Mouse (Mus musculus) 416B (cell line): ENCODE measurements at regions not wholly inside any gene's neighbourhood (a gene's known extent, or its start where the extent isn't known, plus 50 kb on each side); places are given as distances from the start of the nearest gene placed in this dataset.

ENCODE experiments used
- DNase-seq: peaks from one replicate; pipeline ENCODE4 v3.0.0; 2011; ENCODE audit warnings: low read depth

DNA sequence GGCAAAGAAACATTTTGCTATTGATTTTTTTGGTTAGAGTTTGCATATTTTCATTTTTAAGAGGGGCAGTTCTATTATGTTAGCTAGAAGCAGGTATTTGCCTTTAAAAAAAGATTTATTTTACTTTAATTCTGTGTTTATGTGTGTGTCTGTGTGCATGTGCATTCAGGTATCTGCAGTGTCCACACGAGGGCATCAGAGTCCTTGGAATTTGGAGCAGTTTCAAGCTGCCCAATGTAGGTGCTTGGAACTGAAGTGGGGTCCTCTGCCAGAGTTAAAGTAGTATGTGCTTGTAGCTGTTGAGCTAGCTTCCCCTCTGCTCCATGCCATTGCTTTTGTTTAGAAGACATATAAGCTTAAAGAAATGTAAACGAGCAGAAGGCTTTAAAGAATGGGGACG lies 89.1 kb downstream of the 9330182O14Rik start:
- DNase-seq: peak; percentile 13

- DNase-seq: no peak
These were observed 107.6 kb downstream of the 9330182O14Rik start for GRCm38 (mm10) chr15:40241764-40242163.

- DNase-seq: no peak
These were observed 114.8 kb downstream of the 9330182O14Rik start for GRCm38 (mm10) chr15:40248966-40249365.

DNA sequence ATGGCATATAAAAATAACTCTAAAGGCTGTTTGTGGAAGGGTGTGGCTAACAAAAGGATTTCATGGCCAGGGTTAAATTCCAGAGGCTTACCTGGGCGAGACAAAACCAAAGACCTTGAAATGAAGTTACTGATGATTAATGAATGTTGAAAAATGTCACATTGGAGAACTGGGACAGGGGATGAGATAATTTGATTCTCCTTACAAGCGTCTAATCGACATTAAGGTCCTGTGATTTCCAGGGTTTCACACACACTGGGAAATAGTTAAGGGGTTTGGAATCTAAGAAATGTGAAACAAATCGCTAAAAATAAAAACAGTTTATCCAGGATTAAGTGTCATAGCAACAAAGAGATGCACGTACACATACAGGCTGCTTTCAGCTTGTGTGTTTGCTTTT lies 125.3 kb downstream of the 9330182O14Rik start:
- DNase-seq: no peak

GRCm38 (mm10) chr15:40279021-40279420 lies 144.9 kb downstream of the 9330182O14Rik start:
- no peak for DNase-seq

DNA sequence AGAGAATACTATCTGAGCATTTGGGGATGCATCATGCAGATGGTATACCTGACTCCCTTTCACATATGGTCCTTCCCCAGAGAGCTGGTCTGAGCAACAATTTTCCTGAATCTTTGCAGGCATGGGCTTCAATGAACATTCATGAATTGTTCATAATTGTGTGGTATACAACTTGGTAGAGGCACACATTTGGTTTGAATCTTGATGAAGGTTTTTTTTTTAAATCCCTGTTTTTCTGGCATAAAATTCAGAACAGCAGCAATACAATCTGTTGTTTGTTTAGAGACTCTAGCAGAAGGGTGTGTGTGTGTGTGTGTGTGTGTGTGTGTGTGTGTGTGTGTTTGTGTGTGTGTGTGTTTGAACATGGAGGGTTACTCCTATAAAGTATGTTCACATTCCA lies 146.4 kb downstream of the 9330182O14Rik start:
- DNase-seq: no peak

GRCm38 (mm10) chr15:40281078-40281720 lies 147.0 kb downstream of the 9330182O14Rik start:
- DNase-seq: no peak

DNA sequence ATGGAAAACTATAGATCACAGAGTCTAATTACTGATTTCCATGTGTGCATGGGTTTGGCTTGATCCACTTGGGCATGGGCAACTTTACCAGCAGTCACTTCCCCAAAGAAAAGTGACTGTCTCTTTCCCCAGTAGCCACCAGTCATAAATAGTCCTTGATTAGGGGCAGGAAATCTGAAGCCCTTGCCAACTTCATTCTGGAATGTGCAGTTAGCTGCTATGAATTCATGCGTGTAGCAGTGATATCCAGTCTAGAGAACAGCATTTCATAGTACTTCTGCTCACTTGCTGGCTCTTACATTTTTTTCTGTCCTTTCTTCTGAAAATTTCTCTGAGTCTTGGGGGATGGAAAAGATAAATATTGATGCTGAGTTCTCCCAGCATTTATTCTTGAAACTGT lies 157.4 kb downstream of the 9330182O14Rik start:
- DNase-seq: no peak

- DNase-seq: no peak
These were observed 178.1 kb downstream of the 9330182O14Rik start for GRCm38 (mm10) chr15:40312226-40312625.

DNA sequence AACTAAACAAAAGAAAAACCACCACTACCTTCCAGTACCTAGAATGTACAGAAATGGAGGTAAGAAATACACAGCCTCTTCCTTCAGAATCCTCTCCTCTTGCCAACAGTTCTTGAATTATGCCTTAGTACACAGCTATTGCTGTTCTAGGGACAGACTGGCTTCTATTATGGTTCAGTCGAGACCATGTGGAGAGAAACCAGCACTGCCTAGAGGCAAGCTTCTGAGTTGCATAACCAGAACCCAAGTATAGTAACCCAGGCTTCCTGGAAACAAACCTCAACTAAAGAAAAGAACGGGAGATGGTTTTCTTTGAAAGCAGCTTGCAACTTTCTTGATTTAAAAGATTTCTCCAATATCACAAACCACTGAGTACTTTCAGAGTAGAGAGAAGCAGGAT lies 205.6 kb downstream of the 9330182O14Rik start:
- DNase-seq: no peak

DNA sequence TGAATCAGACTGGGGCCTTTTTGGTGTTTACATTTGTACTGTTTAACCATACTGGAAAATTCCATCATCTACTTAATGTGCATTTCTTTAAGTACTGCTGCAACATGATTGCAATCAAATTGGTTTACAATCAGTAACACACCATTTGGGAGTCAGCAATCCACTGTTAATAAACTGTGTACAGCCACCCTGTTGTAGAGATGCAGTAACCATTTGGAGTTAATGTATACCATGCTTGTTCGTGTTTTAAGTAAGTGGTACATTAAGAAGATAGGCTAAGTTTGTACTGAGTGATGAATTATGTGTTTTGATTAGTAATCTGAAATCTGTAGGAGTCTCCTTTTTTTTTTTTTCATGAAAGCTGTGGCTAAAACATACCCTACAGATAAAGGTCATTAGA lies 206.1 kb downstream of the 9330182O14Rik start:
- DNase-seq: no peak

DNA sequence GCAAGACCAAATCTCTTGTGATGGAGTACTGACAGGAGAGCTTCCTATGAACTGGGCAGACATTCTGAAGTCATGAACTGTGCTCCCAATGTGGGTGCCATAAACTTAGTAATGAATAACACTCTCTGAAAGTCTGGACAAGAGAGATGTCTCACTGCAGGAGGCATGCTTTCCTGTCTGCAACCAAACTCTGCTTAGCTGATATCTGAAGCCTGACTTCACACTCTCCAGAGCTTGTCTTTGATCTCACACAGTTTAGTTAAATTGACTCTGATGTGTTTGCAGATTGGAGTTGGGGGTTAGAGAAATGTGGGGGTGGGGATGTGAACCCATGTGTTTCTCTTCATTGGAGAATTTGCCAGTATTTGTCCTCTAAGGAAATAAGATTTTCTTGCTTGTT lies 217.3 kb downstream of the 9330182O14Rik start:
- no peak for DNase-seq

GRCm38 (mm10) chr15:40354802-40355487 lies 220.8 kb downstream of the 9330182O14Rik start:
- DNase-seq: no peak

GRCm38 (mm10) chr15:40356096-40356495 lies 221.9 kb downstream of the 9330182O14Rik start:
- DNase-seq: no peak

DNA sequence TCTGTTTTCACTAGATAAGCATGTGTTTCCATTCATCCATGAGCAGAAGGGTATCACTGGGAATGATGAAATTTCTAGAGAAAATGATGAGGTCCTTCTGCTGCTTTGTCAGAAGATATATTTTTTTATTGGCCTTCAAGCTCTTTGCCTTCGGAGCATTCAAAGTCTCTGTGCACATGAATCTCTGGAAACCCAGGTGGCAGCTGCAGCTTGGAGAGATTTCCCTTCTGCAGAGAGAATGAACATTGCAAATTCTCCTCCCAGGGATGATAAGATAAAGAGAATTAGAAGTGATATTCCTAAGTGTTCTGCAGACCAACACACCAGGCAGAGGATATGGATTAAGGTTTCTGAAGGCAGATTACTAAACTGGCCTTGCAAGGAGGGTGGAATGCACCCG lies 224.2 kb downstream of the 9330182O14Rik start:
- DNase-seq: no peak

DNA sequence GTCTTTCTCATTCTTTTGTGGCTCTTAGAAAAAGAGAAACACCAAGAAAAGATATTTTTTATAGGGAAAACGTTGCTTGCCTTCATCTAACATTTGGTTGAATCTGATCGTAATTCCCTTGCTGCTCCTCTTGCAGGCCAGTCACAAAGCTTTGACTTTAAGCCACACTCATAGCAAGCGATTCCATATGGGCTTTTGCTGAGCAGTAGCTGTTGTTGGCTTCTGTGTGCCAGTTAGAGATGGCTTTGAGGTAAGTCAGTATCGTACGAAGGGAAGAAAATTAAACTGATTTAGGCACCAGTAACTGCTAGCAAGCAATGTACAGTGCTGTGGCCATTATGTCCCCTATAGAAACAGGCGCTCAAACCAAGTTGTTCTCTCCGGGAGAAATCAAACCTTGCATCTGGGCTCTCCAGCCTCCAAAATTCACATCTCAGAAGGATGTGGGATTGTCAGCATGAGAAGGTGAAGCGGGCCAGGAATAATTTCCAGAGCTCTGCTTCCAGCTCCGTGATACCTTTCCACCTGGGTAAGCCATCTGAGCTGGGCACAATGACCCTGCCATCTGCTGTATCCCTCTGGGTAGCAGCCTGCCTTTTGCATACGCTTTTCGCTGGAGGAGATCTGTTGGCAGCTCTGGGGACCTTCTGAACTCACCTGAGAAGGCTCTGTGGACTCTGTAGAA lies 227.8 kb downstream of the 9330182O14Rik start:
- no peak for DNase-seq

DNA sequence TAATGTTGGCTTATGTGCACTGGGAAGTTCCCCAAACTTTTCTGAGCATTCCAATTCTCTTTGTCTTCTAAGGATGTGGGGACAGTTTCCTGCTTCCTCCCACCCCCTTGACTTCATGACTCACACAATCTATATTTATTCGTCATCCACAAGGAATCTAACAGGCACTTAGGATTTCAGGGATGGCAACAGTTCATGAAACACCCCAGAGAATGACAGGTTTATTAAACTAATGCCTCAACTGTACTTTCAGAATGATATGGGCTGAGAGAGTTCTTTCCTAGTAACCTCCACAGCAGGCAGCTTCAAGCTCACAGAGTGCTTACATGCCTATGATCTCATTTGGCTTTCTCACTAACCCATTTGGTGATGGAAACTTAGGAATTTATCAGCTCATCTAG lies 230.1 kb downstream of the 9330182O14Rik start:
- DNase-seq: no peak

- no peak for DNase-seq
These were observed 231.4 kb downstream of the 9330182O14Rik start for GRCm38 (mm10) chr15:40365613-40366012.

GRCm38 (mm10) chr15:40367026-40367425 lies 232.9 kb downstream of the 9330182O14Rik start:
- DNase-seq: no peak

DNA sequence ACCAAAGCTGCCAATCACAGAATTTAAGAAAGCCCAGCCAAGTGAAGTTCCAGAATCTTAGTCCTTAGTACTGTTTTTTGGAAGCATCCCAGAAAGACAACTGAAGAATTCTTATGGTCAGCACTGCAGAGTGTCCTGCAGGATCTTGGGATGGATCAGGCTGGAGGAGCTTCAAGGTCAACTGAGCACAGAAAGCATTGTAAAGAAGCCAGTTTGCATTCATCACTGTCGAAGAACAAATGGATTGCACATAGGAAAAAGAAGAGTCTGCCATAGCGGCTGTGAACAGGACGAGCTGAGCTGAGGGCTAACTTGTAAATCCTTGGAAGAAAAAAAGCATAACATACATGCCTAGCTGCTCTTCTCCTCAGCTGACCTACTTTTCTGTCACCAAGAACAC lies 234.6 kb downstream of the 9330182O14Rik start:
- DNase-seq: no peak

DNA sequence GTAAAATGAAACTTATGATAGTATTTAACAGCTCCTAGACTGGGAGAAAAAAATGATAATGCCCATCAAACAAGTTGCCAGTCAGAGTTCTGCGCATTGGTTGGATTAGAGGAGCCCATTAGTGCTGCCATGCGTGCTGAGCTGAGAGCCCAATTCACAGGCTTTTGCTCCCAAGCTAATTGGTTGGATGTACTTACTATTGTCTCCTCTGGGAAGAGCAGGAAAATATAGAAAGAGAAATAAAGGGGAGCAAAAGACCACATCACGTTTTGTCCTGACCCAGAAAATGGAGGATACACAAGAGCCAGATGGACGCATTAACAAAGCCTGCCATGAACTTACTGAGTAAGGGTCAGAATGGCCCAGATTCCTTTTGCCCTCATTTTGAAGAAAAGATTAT lies 237.3 kb downstream of the 9330182O14Rik start:
- no peak for DNase-seq

- DNase-seq: no peak
These were observed 252.4 kb downstream of the 9330182O14Rik start for GRCm38 (mm10) chr15:40386526-40386925.

DNA sequence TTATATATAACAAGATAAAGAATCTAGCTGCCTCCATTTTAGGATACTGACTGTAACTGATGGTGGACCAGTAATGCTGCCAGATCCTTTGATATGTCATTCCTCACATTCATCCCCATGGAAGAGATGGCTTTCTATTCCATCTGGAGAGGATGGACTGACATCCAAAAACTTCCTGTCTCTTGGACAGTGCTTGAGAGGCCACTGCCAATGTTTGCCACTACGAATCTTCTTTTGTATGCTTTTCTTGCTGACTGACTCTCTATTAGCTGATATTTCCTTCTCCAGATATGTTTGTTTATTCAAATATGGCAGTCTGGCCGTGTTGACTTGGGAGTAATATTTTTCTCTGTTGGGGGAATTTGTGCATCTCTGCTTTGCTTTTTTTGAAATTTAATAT lies 253.6 kb downstream of the 9330182O14Rik start:
- DNase-seq: no peak
